Mouse (Mus musculus): Measurements from ENCODE around the gene Tmem258.

The Tmem258 gene

GRCm38 (mm10) chr19:10224637-10225453, 21.0 kb downstream of the Tmem258 start:
- no peak for DNase-seq

- peak; percentile 24 for DNase-seq
Measured at GRCm38 (mm10) chr19:10225767-10226166, 22.0 kb downstream of the Tmem258 start.

- peak; percentile 45 for DNase-seq
Measured at GRCm38 (mm10) chr19:10231016-10231415, 27.2 kb downstream of the Tmem258 start.

GRCm38 (mm10) chr19:10231871-10232270, 28.1 kb downstream of the Tmem258 start:
- no peak for DNase-seq

- DNase-seq, result no peak
Measured at GRCm38 (mm10) chr19:10232327-10233017, 28.7 kb downstream of the Tmem258 start.

GRCm38 (mm10) chr19:10235784-10236565, 32.2 kb downstream of the Tmem258 start:
- DNase-seq, result peak; percentile 80

- no peak for DNase-seq
Measured at GRCm38 (mm10) chr19:10238477-10238876, 34.7 kb downstream of the Tmem258 start.

GRCm38 (mm10) chr19:10239419-10239818, 35.6 kb downstream of the Tmem258 start:
- no peak for DNase-seq

GRCm38 (mm10) chr19:10239975-10240653, 36.3 kb downstream of the Tmem258 start:
- no peak for DNase-seq

GRCm38 (mm10) chr19:10240654-10241305, 37.0 kb downstream of the Tmem258 start, which contains the start of gene Myrf:
Gene Myrf, minus strand, starts transcription at chr19:10240748.
- DNase-seq, result peak; percentile 66

- no peak for DNase-seq
Measured at GRCm38 (mm10) chr19:10242916-10243315, 39.1 kb downstream of the Tmem258 start.

GRCm38 (mm10) chr19:10244183-10244582, 40.4 kb downstream of the Tmem258 start:
- peak; percentile 43 for DNase-seq

- DNase-seq, result no peak
Measured at GRCm38 (mm10) chr19:10247165-10247564, 43.4 kb downstream of the Tmem258 start.

GRCm38 (mm10) chr19:10248128-10248527, 44.3 kb downstream of the Tmem258 start:
- DNase-seq, result no peak

Measured in kidney, adult 11 months (tissue).